Mouse (Mus musculus): ENCODE data around the gene Gm17087. TPM values are rescaled to one million over a fixed set of nuclear protein-coding genes. Genes with fewer than 3 reads are reported as not detected.

Gene Gm17087
- polyA plus RNA-seq, 1 experiment from 2014 or later = not detected

Other genes with a start within 250 kb of the Gm17087 start
- gene Prr18, start 229.5 kb downstream of the Gm17087 start, polyA plus RNA-seq (2015; fragmentation: Nextera tagmentation; extraction: Ambion mirVana) = 1.7 TPM in 2 replicates
- gene T2, start 211.0 kb downstream of the Gm17087 start, polyA plus RNA-seq (2015; fragmentation: Nextera tagmentation; extraction: Ambion mirVana) = 0.26 and 0.68 TPM in 2 replicates
- gene T, start 132.5 kb downstream of the Gm17087 start, polyA plus RNA-seq (2015; fragmentation: Nextera tagmentation; extraction: Ambion mirVana) = 0.21 and 0.24 TPM in 2 replicates
- 1.5 and 2.1 TPM in 2 replicates for gene Pde10a, start 41.6 kb downstream of the Gm17087 start, polyA plus RNA-seq (2015; fragmentation: Nextera tagmentation; extraction: Ambion mirVana)